Mouse (Mus musculus) heart, adult 2 months (tissue): ENCODE data around the gene Bckdha. TPM values are rescaled to one million over a fixed set of nuclear protein-coding genes. Genes with fewer than 3 reads are reported as not detected.
A peak's percentile ranks its signal among the peaks of the same experiment; 100 is the strongest.

ENCODE experiments used
- DNase-seq, 2 experiments: peaks; one replicate each; pipeline ENCODE4 v3.0.0; 2021
- H3K27ac ChIP-seq: fragments of 200-600 bp; 2 replicates; pipeline ENCODE4 v1.8.1; 2022
- H3K27me3 ChIP-seq: fragments of 200-500 bp; 2 replicates; pipeline ENCODE4 v1.6.1; 2012; ENCODE audit warnings: mild to moderate bottlenecking, low read length, inconsistent platforms, mixed read lengths; ENCODE audit not compliant: control insufficient read depth, insufficient read depth
- H3K36me3 ChIP-seq: fragments of 200-500 bp; 2 replicates; pipeline ENCODE4 v1.6.1; 2012; ENCODE audit warnings: low read length, inconsistent platforms; ENCODE audit not compliant: control insufficient read depth, insufficient read depth
- H3K4me1 ChIP-seq: fragments of 200-500 bp; 2 replicates; pipeline ENCODE4 v1.6.1; 2011; ENCODE audit warnings: low read length; ENCODE audit not compliant: control insufficient read depth, insufficient read depth
- H3K4me3 ChIP-seq: fragments of 200-600 bp; 2 replicates; pipeline ENCODE4 v1.8.1; 2022
- H3K79me2 ChIP-seq: fragments of 200-500 bp; replicated peaks from 2 replicates; pipeline ENCODE4 v1.6.1; 2012; ENCODE audit warnings: mild to moderate bottlenecking, inconsistent platforms, low read length, moderate library complexity, mixed read lengths; ENCODE audit not compliant: control insufficient read depth, insufficient read depth
- H3K9ac ChIP-seq: fragments of 200-500 bp; 2 replicates; pipeline ENCODE4 v1.6.1; 2012; ENCODE audit warnings: low read depth, mild to moderate bottlenecking, control low read depth, inconsistent platforms, low read length, mixed read lengths
- CTCF ChIP-seq: fragments of 200-600 bp; IDR thresholded peaks from 2 replicates; pipeline ENCODE4 v1.8.1; 2022; ENCODE audit warnings: antibody characterized with exemption, mild to moderate bottlenecking, moderate library complexity
- EP300 ChIP-seq: fragments of 200-500 bp; IDR thresholded peaks from 2 replicates; pipeline ENCODE4 v1.6.1; 2011; ENCODE audit warnings: low read depth, low read length, control low read depth; ENCODE audit not compliant: insufficient read depth
- POLR2A ChIP-seq: fragments of 200-500 bp; IDR thresholded peaks from 2 replicates; pipeline ENCODE4 v1.6.1; 2011; ENCODE audit warnings: mild to moderate bottlenecking, low read depth, low read length, control low read depth; ENCODE audit not compliant: insufficient read depth
- WGBS: fragments of 180-500 bp; shearing (Covaris S2); methylation state at CpG from one replicate; pipeline ENCODE4 v1.1.7; 2018; 5-methylcytosine and 5-hydroxymethylcytosine counted together
- intact Hi-C: fragments of 180-260 bp; cut with DNase I; formaldehyde crosslinking; loops from one replicate; pipeline ENCODE4 v1.15.1; 2025
- polyA plus RNA-seq: library from polyadenylated mRNA; depleted of rRNA; stranded (reverse); fragments of >200 nt; gene quantifications from 2 replicates; pipeline ENCODE4 v1.2.3, GENCODE M21; 2012
- total RNA-seq, 2 experiments: library from RNA; stranded (reverse); gene quantifications; 2 replicates each; pipeline ENCODE4 v1.2.3; 2021

The Bckdha gene
- total and polyA plus RNA-seq, 3 experiments: 225 to 545 (median 312) TPM

DNA sequence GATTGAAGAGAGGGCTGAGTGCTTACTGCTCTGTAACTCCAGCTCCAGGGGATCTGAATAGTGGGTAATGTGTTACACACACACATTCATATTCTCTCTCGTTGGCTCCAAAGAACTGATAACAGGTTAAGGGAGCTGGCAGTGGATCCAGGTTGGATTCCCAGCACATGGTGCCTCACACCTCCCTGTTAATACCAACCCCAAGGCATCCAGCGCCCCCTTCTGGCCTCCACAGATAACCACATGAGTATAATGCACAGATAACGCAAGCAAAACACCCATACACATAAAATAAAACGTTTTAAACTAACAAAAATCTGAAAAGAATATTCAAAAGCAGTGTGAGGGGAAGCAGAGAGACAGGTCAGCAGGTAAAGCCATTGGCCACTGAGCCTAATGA, 13.7 kb upstream of the Bckdha start:
- 47% methylated on average over 4 of the region's 4 CpGs for WGBS
- Histone ChIP-seq H3K4me1 (peaks cover 2% of the 10 kb centered on the region; the same call in 1 of the 2 replicates), H3K9ac (no peak overlapping the region), H3K79me2 (no peaks in the 10 kb centered on the region), H3K36me3 (no peaks in the 10 kb centered on the region), H3K27me3 (no peaks in the 10 kb centered on the region; the same call in 1 of the 2 replicates), H3K4me3 (no peak overlapping the region), H3K27ac (no peak overlapping the region)
- TF ChIP-seq POLR2A: no peak
- peak; percentile 26 for TF ChIP-seq CTCF
- TF ChIP-seq EP300: no peak
- DNase-seq: no peak
- intact Hi-C loops: no loop called here

GRCm38 (mm10) chr7:25671686-25672085, 12.9 kb upstream of the Bckdha start:
- intact Hi-C loops: no loop called here
- H3K79me2 ChIP-seq: no peaks in the 10 kb centered on the region
- H3K27me3 ChIP-seq: no peaks in the 10 kb centered on the region; the same call in 1 of the 2 replicates
- H3K4me1 ChIP-seq: peaks cover 2% of the 10 kb centered on the region; the same call in 1 of the 2 replicates
- H3K36me3 ChIP-seq: no peaks in the 10 kb centered on the region
- H3K9ac ChIP-seq: no peak overlapping the region
- no peak overlapping the region for H3K27ac ChIP-seq
- H3K4me3 ChIP-seq: no peak overlapping the region
- 66% methylated on average over 2 of the region's 2 CpGs for WGBS
- TF ChIP-seq EP300 (no peak), POLR2A (no peak), CTCF (no peak)
- no peak for DNase-seq

- intact Hi-C loops: no loop called here
- Histone ChIP-seq H3K9ac (no peak overlapping the region), H3K27me3 (no peaks in the 10 kb centered on the region; the same call in 1 of the 2 replicates), H3K27ac (no peak overlapping the region), H3K79me2 (no peaks in the 10 kb centered on the region), H3K4me1 (peaks cover 2% of the 10 kb centered on the region; the same call in 1 of the 2 replicates), H3K36me3 (no peaks in the 10 kb centered on the region), H3K4me3 (no peak overlapping the region)
- TF ChIP-seq POLR2A (no peak), CTCF (no peak), EP300 (no peak)
- WGBS: 87% methylated on average over 4 of the region's 4 CpGs
- DNase-seq: no peak
These were observed 11.3 kb upstream of the Bckdha start for GRCm38 (mm10) chr7:25670096-25670495.

GRCm38 (mm10) chr7:25669631-25670030, 10.8 kb upstream of the Bckdha start:
- Histone ChIP-seq H3K4me1 (peaks cover 2% of the 10 kb centered on the region; the same call in 1 of the 2 replicates), H3K27ac (no peak overlapping the region), H3K79me2 (no peaks in the 10 kb centered on the region), H3K9ac (no peak overlapping the region), H3K4me3 (no peak overlapping the region), H3K27me3 (no peaks in the 10 kb centered on the region), H3K36me3 (no peaks in the 10 kb centered on the region)
- intact Hi-C loops: no loop called here
- 84% methylated on average over 9 of the region's 9 CpGs for WGBS
- no peak for TF ChIP-seq POLR2A
- TF ChIP-seq CTCF: no peak
- no peak for TF ChIP-seq EP300
- no peak for DNase-seq

- no peak overlapping the region for H3K27ac ChIP-seq
- no peak for TF ChIP-seq CTCF
- TF ChIP-seq POLR2A: no peak
- no peak for TF ChIP-seq EP300
These were observed 10.4 kb upstream of the Bckdha start for GRCm38 (mm10) chr7:25669158-25669557.

GRCm38 (mm10) chr7:25666381-25666780, 7.6 kb upstream of the Bckdha start:
- H3K27ac ChIP-seq: no peak overlapping the region
- no peak overlapping the region for H3K9ac ChIP-seq
- 92% methylated on average over 8 of the region's 8 CpGs for WGBS
- no peaks in the 10 kb centered on the region for H3K27me3 ChIP-seq
- H3K4me1 ChIP-seq: no peaks in the 10 kb centered on the region
- H3K4me3 ChIP-seq: no peak overlapping the region
- no peak for DNase-seq
- H3K79me2 ChIP-seq: no peaks in the 10 kb centered on the region; the same call in 1 of the 2 replicates
- no peaks in the 10 kb centered on the region for H3K36me3 ChIP-seq
- intact Hi-C loops: no loop called here
- TF ChIP-seq EP300 (no peak), CTCF (no peak), POLR2A (no peak)

More at GRCm38 (mm10) chr7:25669158-25669557, 10.4 kb upstream of the Bckdha start:
- intact Hi-C loops: no loop called here
- Histone ChIP-seq H3K79me2 (no peaks in the 10 kb centered on the region), H3K9ac (no peak overlapping the region), H3K27me3 (no peaks in the 10 kb centered on the region), H3K36me3 (no peaks in the 10 kb centered on the region), H3K4me1 (no peaks in the 10 kb centered on the region), H3K4me3 (no peak overlapping the region)
- no peak for DNase-seq
- WGBS: 89% methylated on average over 10 of the region's 10 CpGs
